11 mouse cellular contexts compared by ENCODE assay signal in the genomic region with DNA sequence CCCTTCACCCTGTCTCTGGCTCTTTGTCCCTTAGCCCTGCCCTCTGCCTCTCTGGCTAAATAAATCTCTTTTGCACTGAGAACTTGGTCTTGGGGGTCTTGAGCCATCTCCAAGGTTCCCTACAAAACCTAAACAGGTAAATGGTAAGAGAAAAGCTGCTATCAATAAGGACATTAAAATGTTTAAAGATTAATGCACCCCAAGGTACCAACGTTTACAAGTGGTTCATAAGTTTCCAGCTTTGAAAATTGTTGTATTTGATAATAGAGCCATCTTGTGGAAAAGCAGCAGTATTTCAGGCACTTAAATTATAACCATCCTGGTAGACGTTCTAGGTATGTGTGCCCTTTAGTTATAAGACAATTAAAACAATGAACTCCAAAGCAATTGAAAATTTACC. TPM values are rescaled to one million over a fixed set of nuclear protein-coding genes. Genes with fewer than 3 reads are reported as not detected.
DNase-seq lines count a peak whose midpoint lies in the region; ATAC-seq and TF ChIP-seq lines count a peak whose summit lies in the region.
"Had no signal": no experiment of that assay in that cellular context is flagged by ENCODE, and none has a peak within 500 bp of the region (broad histone marks: within the 10 kb centered on the region; RNA-seq: fewer than 3 reads in every experiment).

No protein-coding gene starts in this region.

- peak; percentile 32 for TF ChIP-seq CTCF in kidney, adult 2 months (conservative IDR thresholded peaks at IDR 0.05; ENCODE audit: insufficient read depth, insufficient read length, low read depth, low read length)

- no peaks in the 10 kb centered on the region for H3K4me1 ChIP-seq in kidney, adult 2 months (ENCODE audit: control insufficient read depth, insufficient read depth, low read length)
- H3K4me1 ChIP-seq in kidney, embryonic 14.5 days (ENCODE audit: control insufficient read depth, insufficient read depth, low read length): no peaks in the 10 kb centered on the region
- no peaks in the 10 kb centered on the region for H3K4me1 ChIP-seq in embryonic facial prominence, embryonic 11.5 days (ENCODE audit: control insufficient read depth, insufficient read depth, low read length)
- H3K4me1 ChIP-seq: embryonic facial prominence, embryonic 12.5 days had no signal

- DNase-seq in kidney, adult 2 months: peak; percentile 25
- DNase-seq in 416B (ENCODE audit: low read depth): peak; percentile 51
- DNase-seq in embryonic facial prominence, embryonic 11.5 days (ENCODE audit: low spot score): peak; percentile 36
- no peak for DNase-seq in T-cell, adult 2 months (ENCODE audit: low spot score)
- no peak for DNase-seq in gastrocnemius, postnatal 25 days
- DNase-seq: adrenal gland, postnatal 14 days; kidney, postnatal 36 days had no signal

- no peak overlapping the region for H3K9ac ChIP-seq in kidney, embryonic 14.5 days (ENCODE audit: low read depth, low read length)
- H3K9ac ChIP-seq in embryonic facial prominence, embryonic 11.5 days (replicated peaks; ENCODE audit: low read length): no peak overlapping the region
- H3K9ac ChIP-seq: embryonic facial prominence, embryonic 12.5 days had no signal

- no peak overlapping the region for H3K27ac ChIP-seq in kidney, adult 2 months (ENCODE audit: insufficient read depth, low read depth, low read length)
- H3K27ac ChIP-seq in kidney, embryonic 14.5 days (ENCODE audit: low read depth, low read length): no peak overlapping the region
- H3K27ac ChIP-seq in embryonic facial prominence, embryonic 11.5 days (replicated peaks; ENCODE audit: low read depth, low read length): no peak overlapping the region
- H3K27ac ChIP-seq: embryonic facial prominence, embryonic 12.5 days had no signal

- no peak overlapping the region for H3K4me2 ChIP-seq in kidney, embryonic 14.5 days (replicated peaks; ENCODE audit: low read depth, low read length)
- no peak overlapping the region for H3K4me2 ChIP-seq in embryonic facial prominence, embryonic 11.5 days (ENCODE audit: low read depth, low read length)
- H3K4me2 ChIP-seq: embryonic facial prominence, embryonic 12.5 days had no signal

- ATAC-seq in kidney, embryonic 14.5 days (ENCODE audit: low FRiP score, low TSS enrichment): no peak
- ATAC-seq in CD4-positive, CD25-positive, alpha-beta regulatory T cell, adult 4 months: peak; percentile 58
- no peak for ATAC-seq in embryonic facial prominence, embryonic 11.5 days (replicated peaks; ENCODE audit: insufficient number of reproducible peaks, low FRiP score, low TSS enrichment, low read depth)
- no peak for ATAC-seq in cerebellum, adult (ENCODE audit: insufficient number of reproducible peaks, low FRiP score, low TSS enrichment)

- no peaks in the 10 kb centered on the region for H3K36me3 ChIP-seq in kidney, adult 2 months (ENCODE audit: control insufficient read depth, insufficient read depth, low read length)
- H3K36me3 ChIP-seq in kidney, embryonic 14.5 days (ENCODE audit: control insufficient read depth, insufficient read depth, low read length): no peaks in the 10 kb centered on the region
- no peaks in the 10 kb centered on the region for H3K36me3 ChIP-seq in embryonic facial prominence, embryonic 11.5 days (replicated peaks; ENCODE audit: control insufficient read depth, insufficient read depth, low read depth, low read length)
- H3K36me3 ChIP-seq: embryonic facial prominence, embryonic 12.5 days had no signal

- H3K9me3 ChIP-seq in kidney, embryonic 14.5 days (ENCODE audit: control insufficient read depth, low read length): no peaks in the 10 kb centered on the region
- no peaks in the 10 kb centered on the region for H3K9me3 ChIP-seq in embryonic facial prominence, embryonic 11.5 days (replicated peaks; ENCODE audit: control insufficient read depth, low read length)
- H3K9me3 ChIP-seq: embryonic facial prominence, embryonic 12.5 days had no signal

- 0% methylated on average over 2 of the region's 2 CpGs for WGBS in kidney, adult 2 months
- WGBS in kidney, embryonic 14.5 days: 6% methylated on average over 2 of the region's 2 CpGs
- WGBS in embryonic facial prominence, embryonic 11.5 days: 17% methylated on average over 2 of the region's 2 CpGs

- no peak for TF ChIP-seq POLR2A in kidney, adult 2 months (IDR thresholded peaks at IDR 0.05; ENCODE audit: low read depth, low read length)

- no peaks in the 10 kb centered on the region for H3K27me3 ChIP-seq in kidney, adult 2 months (replicated peaks; ENCODE audit: control insufficient read depth, insufficient read depth, low read length)
- no peaks in the 10 kb centered on the region for H3K27me3 ChIP-seq in kidney, embryonic 14.5 days (ENCODE audit: control insufficient read depth, insufficient read depth, low read length)
- H3K27me3 ChIP-seq in embryonic facial prominence, embryonic 11.5 days (ENCODE audit: control insufficient read depth, insufficient read depth, low read length): no peaks in the 10 kb centered on the region
- H3K27me3 ChIP-seq: embryonic facial prominence, embryonic 12.5 days had no signal

- no peak overlapping the region for H3K4me3 ChIP-seq in kidney, adult 2 months (ENCODE audit: insufficient read depth, low read depth, low read length)
- no peak overlapping the region for H3K4me3 ChIP-seq in kidney, embryonic 14.5 days (ENCODE audit: low read length)
- H3K4me3 ChIP-seq in embryonic facial prominence, embryonic 11.5 days (ENCODE audit: low read depth, low read length): no peak overlapping the region
- H3K4me3 ChIP-seq: embryonic facial prominence, embryonic 12.5 days had no signal

RNA-seq across cellular contexts. Expression of a gene that starts 23.4 kb away (rescaled TPM):
- polyA plus RNA-seq in kidney, adult 2 months (2012; rRNA removed): 3.0 and 5.5 TPM in 2 replicates
- 0.43 and 0.45 TPM in 2 replicates for polyA plus RNA-seq in kidney, embryonic 14.5 days (2014; fragmentation: Nextera tagmentation; extraction: Ambion mirVana)
- under 1 TPM in 1 of 2 experiments, not detected in 1; 0.27 TPM for polyA plus RNA-seq in CD4-positive, CD25-positive, alpha-beta regulatory T cell, adult 4 months (2017; shearing (Covaris generic))
- 0.29 and 0.55 TPM in 2 replicates for polyA plus RNA-seq in embryonic facial prominence, embryonic 11.5 days (2014; fragmentation: Nextera tagmentation; extraction: Ambion mirVana)
- under 1 TPM; 0.20 to 0.32 TPM for total RNA-seq in gastrocnemius, postnatal 25 days (2021)

RNA-seq across cellular contexts. Expression of a gene that starts 37.7 kb away (rescaled TPM):
- 35.4 and 49.9 TPM in 2 replicates for polyA plus RNA-seq in kidney, adult 2 months (2012; rRNA removed)
- polyA plus RNA-seq in kidney, embryonic 14.5 days (2014; fragmentation: Nextera tagmentation; extraction: Ambion mirVana): 18.6 and 22.4 TPM in 2 replicates
- polyA plus RNA-seq in CD4-positive, CD25-positive, alpha-beta regulatory T cell, adult 4 months (2017; shearing (Covaris generic)): under 1 TPM in 1 of 2 experiments, not detected in 1; 0.27 TPM
- polyA plus RNA-seq in embryonic facial prominence, embryonic 11.5 days (2014; fragmentation: Nextera tagmentation; extraction: Ambion mirVana): 10.9 and 14.0 TPM in 2 replicates
- 1 to 10 TPM in 1 of 2 experiments, under 1 TPM in 1; 0.77 to 1.8 TPM for total RNA-seq in gastrocnemius, postnatal 25 days (2021)

RNA-seq across cellular contexts. Expression of a gene that starts 37.9 kb away (rescaled TPM):
- 104 and 114 TPM in 2 replicates for polyA plus RNA-seq in kidney, adult 2 months (2012; rRNA removed)
- polyA plus RNA-seq in kidney, embryonic 14.5 days (2014; fragmentation: Nextera tagmentation; extraction: Ambion mirVana): 67.3 and 98.7 TPM in 2 replicates
- polyA plus RNA-seq in CD4-positive, CD25-positive, alpha-beta regulatory T cell, adult 4 months (2017; shearing (Covaris generic)): 10 to 100 TPM; 32.3 to 32.7 TPM
- 48.2 and 60.7 TPM in 2 replicates for polyA plus RNA-seq in embryonic facial prominence, embryonic 11.5 days (2014; fragmentation: Nextera tagmentation; extraction: Ambion mirVana)
- 10 to 100 TPM in 1 of 2 experiments, 1 to 10 TPM in 1; 8.0 to 10.9 TPM for total RNA-seq in gastrocnemius, postnatal 25 days (2021)

Comparison
In these comparisons a context has a peak if more than half of its experiments do, and no peak if none do; other contexts are left out.
1. DNase-seq: peak in kidney, adult 2 months (single experiment), 416B (single experiment) and embryonic facial prominence, embryonic 11.5 days (single experiment); none in T-cell, adult 2 months (single experiment) and gastrocnemius, postnatal 25 days (single experiment).